Mouse (Mus musculus) gastrocnemius, adult 2 months (tissue): Measurements from ENCODE around the gene Ipo9. TPM values are rescaled to one million over a fixed set of nuclear protein-coding genes. Genes with fewer than 3 reads are reported as not detected.

Experiments
- DNase-seq: peaks from one replicate; pipeline ENCODE4 v3.0.0; 2022
- H3K27ac ChIP-seq: fragments of 200-600 bp; 2 replicates; pipeline ENCODE4 v1.8.1; 2022; ENCODE audit warnings: mild to moderate bottlenecking
- H3K4me3 ChIP-seq: fragments of 200-600 bp; 2 replicates; pipeline ENCODE4 v1.8.1; 2022; ENCODE audit warnings: mild to moderate bottlenecking, moderate library complexity
- CTCF ChIP-seq: fragments of 200-600 bp; IDR thresholded peaks from 2 replicates; pipeline ENCODE4 v1.8.1; 2022; ENCODE audit warnings: antibody characterized with exemption, mild to moderate bottlenecking, moderate library complexity
- intact Hi-C: fragments of 180-260 bp; cut with DNase I; formaldehyde crosslinking; loops from one replicate; pipeline ENCODE4 v1.15.1; 2025
- total RNA-seq, 2 experiments: library from RNA; stranded (reverse); gene quantifications; 2 replicates each; pipeline ENCODE4 v1.2.3; 2021

Ipo9 gene
- total RNA-seq, 2 experiments from 2014 or later, result 24.0 to 27.8 TPM

GRCm38 (mm10) chr1:135374868-135375581 is 55.3 kb downstream of the Ipo9 start, which contains the start of gene Shisa4:
TSS of gene Shisa4 (minus strand) at chr1:135375237.
- TF ChIP-seq CTCF, result peak; percentile 13; the same call in 1 of the 2 replicates
- Histone ChIP-seq H3K4me3 (peak within 1 kb of the TSS; percentile 82), H3K27ac (peak within 1 kb of the TSS; percentile 95)
- peak; percentile 87 for DNase-seq
- intact Hi-C loops, result no loop called here

GRCm38 (mm10) chr1:135374175-135374867 is 56.0 kb downstream of the Ipo9 start:
- intact Hi-C loops, result no loop called here
- TF ChIP-seq CTCF, result no peak
- peak overlapping the region; percentile 95 for H3K27ac ChIP-seq
- peak overlapping the region; percentile 82 for H3K4me3 ChIP-seq
- peak; percentile 72 for DNase-seq

GRCm38 (mm10) chr1:135373171-135373677 is 57.1 kb downstream of the Ipo9 start:
- TF ChIP-seq CTCF, result no peak
- H3K27ac ChIP-seq, result peak overlapping the region; percentile 95
- no peak for DNase-seq
- intact Hi-C loops, result no loop called here
- H3K4me3 ChIP-seq, result peak overlapping the region; percentile 82

- Histone ChIP-seq H3K27ac (peak overlapping the region; percentile 83; the same call in 1 of the 2 replicates), H3K4me3 (peak overlapping the region; percentile 74; the same call in 1 of the 2 replicates)
- intact Hi-C loops, result loop anchor here (2.0 to 5.0 kb wide), 4 partner anchors 57 to 217 kb away; partner anchors contain the start of genes Elf3, Rnpep and Timm17a
- TF ChIP-seq CTCF, result no peak
- DNase-seq, result no peak
These were observed 60.9 kb downstream of the Ipo9 start for GRCm38 (mm10) chr1:135369415-135369814.

- intact Hi-C loops, result loop anchor here (1.0 to 5.0 kb wide), 5 partner anchors 57 to 217 kb away; partner anchors contain the start of genes Elf3, Rnpep and Timm17a
- Histone ChIP-seq H3K27ac (peak overlapping the region; percentile 83), H3K4me3 (peak overlapping the region; percentile 74)
- DNase-seq, result peak; percentile 75
- peak; percentile 57 for TF ChIP-seq CTCF
These were observed 61.3 kb downstream of the Ipo9 start for GRCm38 (mm10) chr1:135368982-135369381.

GRCm38 (mm10) chr1:135368245-135368644 is 62.1 kb downstream of the Ipo9 start:
- peak overlapping the region; percentile 74 for H3K4me3 ChIP-seq
- H3K27ac ChIP-seq, result peak overlapping the region; percentile 83
- peak; percentile 91 for DNase-seq
- intact Hi-C loops, result loop anchor here (1.0 to 5.0 kb wide), 5 partner anchors 56 to 216 kb away; partner anchors contain the start of genes Elf3, Rnpep and Timm17a
- TF ChIP-seq CTCF, result peak; percentile 97

GRCm38 (mm10) chr1:135367595-135367994 is 62.7 kb downstream of the Ipo9 start:
- DNase-seq, result no peak
- intact Hi-C loops, result loop anchor here (5.0 kb wide), 3 partner anchors 55 to 215 kb away; partner anchors contain the start of genes Rnpep and Timm17a
- TF ChIP-seq CTCF, result no peak

GRCm38 (mm10) chr1:135367005-135367404 is 63.3 kb downstream of the Ipo9 start:
- Histone ChIP-seq H3K27ac (peak overlapping the region; percentile 83), H3K4me3 (no peak overlapping the region)
- no peak for DNase-seq
- no peak for TF ChIP-seq CTCF
- intact Hi-C loops, result loop anchor here (5.0 kb wide), 3 partner anchors 55 to 215 kb away; partner anchors contain the start of genes Rnpep and Timm17a

More at GRCm38 (mm10) chr1:135367595-135367994, 62.7 kb downstream of the Ipo9 start:
- no peak overlapping the region for H3K4me3 ChIP-seq
- H3K27ac ChIP-seq, result peak overlapping the region; percentile 83

GRCm38 (mm10) chr1:135366380-135366779 is 63.9 kb downstream of the Ipo9 start:
- peak overlapping the region; percentile 83 for H3K27ac ChIP-seq
- no peak for TF ChIP-seq CTCF
- intact Hi-C loops, result loop anchor here (5.0 kb wide), 3 partner anchors 54 to 214 kb away; partner anchors contain the start of genes Rnpep and Timm17a
- no peak for DNase-seq
- H3K4me3 ChIP-seq, result no peak overlapping the region

GRCm38 (mm10) chr1:135363446-135363845 is 66.9 kb downstream of the Ipo9 start:
- Histone ChIP-seq H3K4me3 (no peak overlapping the region), H3K27ac (no peak overlapping the region)
- intact Hi-C loops, result no loop called here
- TF ChIP-seq CTCF, result no peak
- DNase-seq, result no peak

- Histone ChIP-seq H3K27ac (no peak overlapping the region), H3K4me3 (no peak overlapping the region)
- TF ChIP-seq CTCF, result peak; percentile 24; the same call in 1 of the 2 replicates
- intact Hi-C loops, result no loop called here
- DNase-seq, result no peak
These were observed 68.2 kb downstream of the Ipo9 start for GRCm38 (mm10) chr1:135362115-135362514.

- no peak for DNase-seq
- intact Hi-C loops, result no loop called here
- Histone ChIP-seq H3K4me3 (no peak overlapping the region), H3K27ac (no peak overlapping the region)
- TF ChIP-seq CTCF, result no peak
These were observed 68.8 kb downstream of the Ipo9 start for GRCm38 (mm10) chr1:135361491-135361890.
